Mouse (Mus musculus) embryonic facial prominence, embryonic 11.5 days (tissue): ENCODE data around the gene Dlx2. TPM values are rescaled to one million over a fixed set of nuclear protein-coding genes. Genes with fewer than 3 reads are reported as not detected.

Experiments
- ATAC-seq: fragments of 200-750 bp; cut with Nextera tagmentation; replicated peaks from 2 replicates; pipeline ENCODE4 v1.8.0; 2017; ENCODE audit warnings: low read depth; ENCODE audit not compliant: insufficient number of reproducible peaks, low FRiP score, low TSS enrichment
- DNase-seq: peaks from one replicate; pipeline ENCODE4 v3.0.0-alpha.2; 2015; ENCODE audit warnings: low spot score
- H3K27ac ChIP-seq: fragments of 300-500 bp; sonication (generic); replicated peaks from 2 replicates; pipeline ENCODE4 v1.5.1; 2014; ENCODE audit warnings: mild to moderate bottlenecking, low read depth, low read length, control low read depth
- H3K27me3 ChIP-seq: fragments of 300-500 bp; sonication (generic); 2 replicates; pipeline ENCODE4 v1.6.1; 2014; ENCODE audit warnings: mild to moderate bottlenecking, low read length, moderate library complexity, mixed read lengths; ENCODE audit not compliant: control insufficient read depth, insufficient read depth
- H3K36me3 ChIP-seq: fragments of 300-500 bp; sonication (generic); replicated peaks from 2 replicates; pipeline ENCODE4 v1.6.1; 2014; ENCODE audit warnings: low read depth, mild to moderate bottlenecking, low read length, moderate library complexity, mixed read lengths; ENCODE audit not compliant: control insufficient read depth, insufficient read depth
- H3K4me1 ChIP-seq: fragments of 300-500 bp; sonication (generic); 2 replicates; pipeline ENCODE4 v1.6.1; 2014; ENCODE audit warnings: low read length, mixed read lengths; ENCODE audit not compliant: control insufficient read depth, insufficient read depth
- H3K4me2 ChIP-seq: fragments of 300-500 bp; sonication (generic); 2 replicates; pipeline ENCODE4 v1.6.1; 2014; ENCODE audit warnings: low read depth, mild to moderate bottlenecking, control low read depth, low read length, moderate library complexity
- H3K4me3 ChIP-seq: fragments of 300-500 bp; sonication (generic); 2 replicates; pipeline ENCODE4 v1.5.1; 2014; ENCODE audit warnings: low read depth, low read length, control low read depth
- H3K9ac ChIP-seq: fragments of 300-500 bp; sonication (generic); replicated peaks from 2 replicates; pipeline ENCODE4 v1.6.1; 2014; ENCODE audit warnings: mild to moderate bottlenecking, control low read depth, low read length
- H3K9me3 ChIP-seq: fragments of 300-500 bp; sonication (generic); replicated peaks from 2 replicates; pipeline ENCODE4 v1.6.1; 2016; ENCODE audit warnings: mild to moderate bottlenecking, low read length, inconsistent platforms, mixed read lengths; ENCODE audit not compliant: control insufficient read depth
- WGBS: fragments of 180-500 bp; shearing (Covaris S2); extraction: QIAGEN DNeasy Blood & Tissue Kit; methylation state at CpG from one replicate; pipeline ENCODE4 v1.1.7; 2014; 5-methylcytosine and 5-hydroxymethylcytosine counted together
- polyA plus RNA-seq: library from polyadenylated mRNA; unstranded; fragments of >200 nt; fragmentation: Nextera tagmentation; extraction: Ambion mirVana; gene quantifications from 2 replicates; pipeline ENCODE4 v1.2.1, GENCODE M21; 2014

Gene Dlx2
- polyA plus RNA-seq, 1 experiment from 2014 or later: 20.3 TPM

- H3K4me2 ChIP-seq: peak overlapping the region; percentile 94
- H3K27ac ChIP-seq: peak overlapping the region; percentile 90
- ATAC-seq (no peak), DNase-seq (peak; percentile 35)
- H3K4me1 ChIP-seq: peaks cover 9% of the 10 kb centered on the region
- H3K27me3 ChIP-seq: peaks cover 36% of the 10 kb centered on the region
- no peaks in the 10 kb centered on the region for H3K9me3 ChIP-seq
- no peaks in the 10 kb centered on the region for H3K36me3 ChIP-seq
- peak overlapping the region; percentile 66 for H3K4me3 ChIP-seq
- peak overlapping the region; percentile 83 for H3K9ac ChIP-seq
- WGBS: 1% methylated on average over 20 of the region's 20 CpGs
Measured at GRCm38 (mm10) chr2:71543948-71544347, 2.6 kb downstream of the Dlx2 start.

GRCm38 (mm10) chr2:71543531-71543930, 3.0 kb downstream of the Dlx2 start:
- DNase-seq (no peak), ATAC-seq (no peak)
- 2% methylated on average over 9 of the region's 9 CpGs for WGBS
- H3K9me3 ChIP-seq: no peaks in the 10 kb centered on the region
- H3K4me1 ChIP-seq: peaks cover 9% of the 10 kb centered on the region
- peak overlapping the region; percentile 83 for H3K9ac ChIP-seq
- no peak overlapping the region for H3K27ac ChIP-seq
- H3K36me3 ChIP-seq: no peaks in the 10 kb centered on the region
- peak overlapping the region; percentile 94 for H3K4me2 ChIP-seq
- H3K4me3 ChIP-seq: peak overlapping the region; percentile 66
- H3K27me3 ChIP-seq: peaks cover 40% of the 10 kb centered on the region

- DNase-seq (peak; percentile 64), ATAC-seq (no peak)
- 0% methylated on average over 29 of the region's 30 CpGs for WGBS
- H3K4me1 ChIP-seq: peaks cover 9% of the 10 kb centered on the region
- no peaks in the 10 kb centered on the region for H3K9me3 ChIP-seq
- peak overlapping the region; percentile 85 for H3K27ac ChIP-seq
- H3K4me2 ChIP-seq: peak overlapping the region; percentile 71
- peak overlapping the region; percentile 66 for H3K4me3 ChIP-seq
- peak overlapping the region; percentile 80 for H3K9ac ChIP-seq
- no peaks in the 10 kb centered on the region for H3K36me3 ChIP-seq
- H3K27me3 ChIP-seq: peaks cover 43% of the 10 kb centered on the region
Measured at GRCm38 (mm10) chr2:71542816-71543301, 3.7 kb downstream of the Dlx2 start.

- 5% methylated on average over 11 of the region's 11 CpGs for WGBS
- no peak for ATAC-seq
- Histone ChIP-seq H3K9ac (peak overlapping the region; percentile 80), H3K27me3 (peaks cover 45% of the 10 kb centered on the region), H3K4me2 (peak overlapping the region; percentile 71), H3K4me3 (peak overlapping the region; percentile 66), H3K9me3 (no peaks in the 10 kb centered on the region), H3K36me3 (no peaks in the 10 kb centered on the region), H3K27ac (peak overlapping the region; percentile 85), H3K4me1 (peaks cover 9% of the 10 kb centered on the region)
- peak; percentile 45 for DNase-seq
Measured at GRCm38 (mm10) chr2:71542227-71542815, 4.2 kb downstream of the Dlx2 start.

GRCm38 (mm10) chr2:71541418-71542226, 4.9 kb downstream of the Dlx2 start:
- H3K4me2 ChIP-seq: peak overlapping the region; percentile 75
- peak overlapping the region; percentile 80 for H3K9ac ChIP-seq
- H3K27me3 ChIP-seq: peaks cover 48% of the 10 kb centered on the region
- WGBS: under 1% methylated on average over 37 of the region's 37 CpGs
- peak overlapping the region; percentile 85 for H3K27ac ChIP-seq
- H3K36me3 ChIP-seq: no peaks in the 10 kb centered on the region
- no peak for ATAC-seq
- no peaks in the 10 kb centered on the region for H3K9me3 ChIP-seq
- DNase-seq: no peak
- peaks cover 9% of the 10 kb centered on the region for H3K4me1 ChIP-seq
- peak overlapping the region; percentile 66 for H3K4me3 ChIP-seq

- H3K9me3 ChIP-seq: no peaks in the 10 kb centered on the region
- peak overlapping the region; percentile 80 for H3K9ac ChIP-seq
- peaks cover 47% of the 10 kb centered on the region for H3K27me3 ChIP-seq
- DNase-seq: peak; percentile 68
- no peaks in the 10 kb centered on the region for H3K36me3 ChIP-seq
- peak overlapping the region; percentile 85 for H3K27ac ChIP-seq
- peak overlapping the region; percentile 75 for H3K4me2 ChIP-seq
- H3K4me3 ChIP-seq: peak overlapping the region; percentile 33
- H3K4me1 ChIP-seq: peaks cover 9% of the 10 kb centered on the region
- ATAC-seq: 0 out of 2 replicates have a peak, but pooled peaks have one; percentile 10
- 1% methylated on average over 43 of the region's 48 CpGs for WGBS
Measured at GRCm38 (mm10) chr2:71540611-71541417, 5.7 kb downstream of the Dlx2 start.

GRCm38 (mm10) chr2:71534242-71535052, 12.1 kb downstream of the Dlx2 start:
- DNase-seq (peak; percentile 38), ATAC-seq (no peak)
- WGBS: under 1% methylated on average over 20 of the region's 20 CpGs
- Histone ChIP-seq H3K27me3 (peaks cover 39% of the 10 kb centered on the region), H3K4me3 (peak overlapping the region; percentile 59), H3K4me2 (peak overlapping the region; percentile 8), H3K27ac (peak overlapping the region; percentile 72), H3K9ac (peak overlapping the region; percentile 61), H3K9me3 (no peaks in the 10 kb centered on the region), H3K36me3 (no peaks in the 10 kb centered on the region), H3K4me1 (peaks cover 3% of the 10 kb centered on the region; the same call in 1 of the 2 replicates)
